ENCODE assay signal across 11 mouse cellular contexts in the genomic region with DNA sequence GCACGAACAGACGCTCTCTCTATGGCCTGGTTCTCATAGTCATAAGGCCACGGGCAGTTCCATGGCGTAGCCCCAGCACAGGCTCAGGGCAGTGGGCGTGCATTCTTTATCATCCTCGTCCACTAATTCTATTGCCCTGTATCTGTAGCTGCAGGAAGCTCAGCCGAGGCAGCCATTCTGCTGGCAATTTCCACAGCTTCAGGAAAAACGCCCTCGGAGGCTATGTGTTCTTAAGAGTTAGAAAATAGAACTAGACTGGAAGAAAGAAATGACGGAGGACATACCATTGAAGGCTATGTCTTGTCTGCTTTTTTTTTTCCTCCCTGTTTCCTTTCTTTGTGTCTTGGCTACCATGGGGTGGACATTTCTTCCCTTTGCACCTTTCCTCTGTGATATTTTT.
"Had no signal": no experiment of that assay in that cellular context is flagged by ENCODE, and none has a peak within 500 bp of the region (broad histone marks: within the 10 kb centered on the region; RNA-seq: fewer than 3 reads in every experiment).

No protein-coding gene starts in this region.

- DNase-seq: lung, adult 18-20 months; lung, embryonic 14.5 days; lung, postnatal 10 days; lung, postnatal 4 days; midbrain, embryonic 14.5 days; retina, postnatal 1 day; right cerebral cortex, postnatal 14 days; spleen, adult 18-20 months; thymus, adult 2 months; thymus, postnatal 25 days; thymus, postnatal 4 days had no signal
